Mouse (Mus musculus) MEL (cell line): ENCODE measurements at regions not wholly inside any gene's neighbourhood (a gene's known extent, or its start where the extent isn't known, plus 50 kb on each side); places are given as distances from the start of the nearest gene placed in this dataset.

Source experiments
- CTCF ChIP-seq, 3 experiments: IDR thresholded peaks in 2 of 3; conservative IDR thresholded peaks in 1 of 3; 2 replicates each; pipeline ENCODE4 v1.5.1; 2011 to 2012; ENCODE audit warnings: low read length in 3 of 3, low read depth in 2 of 3, mild to moderate bottlenecking in 2 of 3, improper control_type of control experiment in 1 of 3, inconsistent platforms in 1 of 3, mixed read lengths in 1 of 3, moderate library complexity in 1 of 3; ENCODE audit not compliant: control insufficient read depth in 1 of 3, insufficient read depth in 1 of 3, poor library complexity in 1 of 3, severe bottlenecking in 1 of 3
- POLR2A ChIP-seq, 2 experiments: IDR thresholded peaks; 2 replicates each; pipeline ENCODE4 v1.6.1; 2011 to 2012; ENCODE audit warnings: low read length in 2 of 2, mild to moderate bottlenecking in 2 of 2, control low read depth in 1 of 2, improper control_type of control experiment in 1 of 2, low read depth in 1 of 2, moderate library complexity in 1 of 2; ENCODE audit not compliant: control insufficient read depth in 1 of 2, insufficient read depth in 1 of 2, poor library complexity in 1 of 2
- SIN3A ChIP-seq: IDR thresholded peaks from 2 replicates; pipeline ENCODE4 v1.6.1; 2012; ENCODE audit warnings: low read length, improper control_type of control experiment, inconsistent platforms
- TAL1 ChIP-seq: IDR thresholded peaks from 2 replicates; pipeline ENCODE4 v1.6.1; 2012; ENCODE audit warnings: mild to moderate bottlenecking, inconsistent platforms, low read length, moderate library complexity, mixed read lengths

DNA sequence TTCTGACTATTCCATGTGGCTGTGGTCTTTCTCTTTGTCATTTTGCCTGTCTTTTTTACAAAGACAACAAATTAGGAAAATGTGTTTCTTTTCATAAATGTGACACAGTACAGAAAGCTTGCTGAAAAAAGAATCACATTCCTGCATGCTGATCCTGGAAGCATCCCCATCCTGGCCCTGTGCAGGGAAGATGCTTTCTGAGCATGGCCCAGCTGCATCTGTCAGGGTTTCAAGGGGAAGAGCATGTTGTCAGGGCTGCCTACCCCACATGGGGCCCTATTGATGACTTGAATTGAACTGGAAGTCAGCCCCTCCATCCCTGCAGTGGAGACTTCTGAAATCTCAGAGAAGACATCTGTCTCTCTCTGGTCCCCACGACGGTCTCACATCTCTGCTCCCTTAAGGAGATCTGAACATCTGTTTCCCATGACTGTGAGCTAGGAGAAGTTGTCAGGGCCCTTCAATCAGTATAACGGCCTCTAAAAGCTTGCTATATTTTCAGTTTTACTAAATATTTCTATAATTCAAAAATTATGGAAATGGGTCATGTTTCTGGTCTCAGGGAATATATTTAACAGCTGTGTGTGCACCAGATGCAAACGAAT lies 235.8 kb upstream of the Sfrp2 start:
- no peak for TF ChIP-seq POLR2A (IDR thresholded peaks at IDR 0.05; ENCODE audit: control insufficient read depth in 1 of 2, insufficient read depth in 1 of 2, low read depth in 1 of 2, low read length in 2 of 2, poor library complexity in 1 of 2)
- no peak for TF ChIP-seq TAL1
- no peak for TF ChIP-seq SIN3A
- TF ChIP-seq CTCF (IDR thresholded peaks at IDR 0.05 in 2 of 3, conservative IDR thresholded peaks at IDR 0.05 in 1 of 3; ENCODE audit: control insufficient read depth in 1 of 3, insufficient read depth in 1 of 3, low read depth in 2 of 3, low read length in 3 of 3, poor library complexity in 1 of 3, severe bottlenecking in 1 of 3), result no peak
